Mouse (Mus musculus) forebrain, embryonic 12.5 days (tissue): ENCODE data around the gene Dennd5b. TPM values are rescaled to one million over a fixed set of nuclear protein-coding genes. Genes with fewer than 3 reads are reported as not detected.

Experiments used
- ATAC-seq: fragments of 200-750 bp; cut with Nextera tagmentation; 2 replicates; pipeline ENCODE4 v1.8.0; 2017; ENCODE audit warnings: moderate TSS enrichment; ENCODE audit not compliant: low FRiP score
- H3K27ac ChIP-seq: fragments of 300-500 bp; sonication (generic); 2 replicates; pipeline ENCODE4 v1.5.1; 2016; ENCODE audit warnings: mild to moderate bottlenecking
- H3K27me3 ChIP-seq: fragments of 300-500 bp; sonication (generic); 2 replicates; pipeline ENCODE4 v1.6.1; 2016; ENCODE audit warnings: mild to moderate bottlenecking
- H3K36me3 ChIP-seq: fragments of 300-500 bp; sonication (generic); replicated peaks from 2 replicates; pipeline ENCODE4 v1.6.1; 2016; ENCODE audit warnings: mild to moderate bottlenecking
- H3K4me1 ChIP-seq: fragments of 300-500 bp; sonication (generic); 2 replicates; pipeline ENCODE4 v1.6.1; 2016
- H3K4me2 ChIP-seq: fragments of 300-500 bp; sonication (generic); 2 replicates; pipeline ENCODE4 v1.6.1; 2016; ENCODE audit warnings: mild to moderate bottlenecking, moderate library complexity
- H3K4me3 ChIP-seq: fragments of 300-500 bp; sonication (generic); replicated peaks from 2 replicates; pipeline ENCODE4 v1.5.1; 2016; ENCODE audit warnings: mild to moderate bottlenecking
- H3K9ac ChIP-seq: fragments of 300-500 bp; sonication (generic); 2 replicates; pipeline ENCODE4 v1.6.1; 2016; ENCODE audit warnings: mild to moderate bottlenecking
- H3K9me3 ChIP-seq: fragments of 300-500 bp; sonication (generic); 2 replicates; pipeline ENCODE4 v1.6.1; 2016
- WGBS: fragments of 180-500 bp; shearing (Covaris S2); methylation state at CpG from one replicate; pipeline ENCODE4 v1.1.7; 2016; 5-methylcytosine and 5-hydroxymethylcytosine counted together
- polyA plus RNA-seq: library from polyadenylated mRNA; unstranded; fragments of >200 nt; fragmentation: Nextera tagmentation; extraction: Ambion mirVana; gene quantifications from 2 replicates; pipeline ENCODE4 v1.2.1, GENCODE M21; 2016

The Dennd5b gene
- polyA plus RNA-seq, 1 experiment from 2014 or later = 18.8 TPM

DNA sequence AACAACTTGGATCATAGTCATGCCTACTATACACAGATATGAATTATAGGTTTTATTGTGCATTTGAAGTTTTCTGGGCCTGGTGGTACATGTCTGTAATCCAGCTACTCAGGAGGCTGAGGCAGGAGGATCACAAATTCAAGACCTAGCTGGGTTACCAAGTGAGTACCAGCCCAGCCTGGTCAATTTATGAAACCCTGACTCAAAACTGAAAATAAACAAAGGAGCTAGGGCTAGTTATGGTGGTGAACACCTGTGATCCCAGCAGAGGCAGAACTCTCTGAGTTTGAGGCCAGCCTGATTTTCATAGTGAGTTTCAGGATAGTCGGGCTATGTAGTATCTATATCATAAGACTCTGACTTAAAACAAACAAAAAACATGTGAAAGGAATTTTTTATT lies 4.2 kb downstream of the Dennd5b start:
- H3K9me3 ChIP-seq = no peaks in the 10 kb centered on the region
- H3K4me2 ChIP-seq = no peak overlapping the region
- no peak overlapping the region for H3K4me3 ChIP-seq
- no peak overlapping the region for H3K9ac ChIP-seq
- peaks cover 7% of the 10 kb centered on the region for H3K4me1 ChIP-seq
- H3K36me3 ChIP-seq = no peaks in the 10 kb centered on the region
- no peak overlapping the region for H3K27ac ChIP-seq
- ATAC-seq = no peak
- H3K27me3 ChIP-seq = no peaks in the 10 kb centered on the region
- 93% methylated on average over 1 of the region's 1 CpGs for WGBS

DNA sequence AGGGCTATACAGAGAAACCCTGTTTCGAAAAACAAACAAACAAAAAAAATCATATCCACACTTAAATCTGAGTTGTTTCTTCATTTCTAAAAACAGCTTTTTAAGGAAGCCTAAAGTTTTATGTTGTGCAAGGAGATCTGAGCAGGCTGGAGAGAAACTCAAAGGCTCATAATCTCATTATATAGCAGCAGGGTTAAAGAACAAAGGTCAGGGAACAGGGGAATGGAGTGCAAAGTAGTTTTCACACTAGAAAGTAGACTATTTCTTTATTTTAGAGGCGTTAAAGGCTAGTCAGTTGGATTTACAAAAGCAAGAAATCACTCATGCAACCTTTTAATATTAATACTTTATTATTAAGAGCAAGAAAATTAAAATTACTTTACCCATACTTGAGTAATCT lies 5.2 kb downstream of the Dennd5b start:
- WGBS = 91% methylated on average over 2 of the region's 2 CpGs
- Histone ChIP-seq H3K27ac (no peak overlapping the region), H3K27me3 (no peaks in the 10 kb centered on the region), H3K9ac (no peak overlapping the region), H3K4me1 (peaks cover 7% of the 10 kb centered on the region), H3K4me3 (no peak overlapping the region), H3K36me3 (no peaks in the 10 kb centered on the region), H3K4me2 (no peak overlapping the region), H3K9me3 (no peaks in the 10 kb centered on the region)
- ATAC-seq = no peak

DNA sequence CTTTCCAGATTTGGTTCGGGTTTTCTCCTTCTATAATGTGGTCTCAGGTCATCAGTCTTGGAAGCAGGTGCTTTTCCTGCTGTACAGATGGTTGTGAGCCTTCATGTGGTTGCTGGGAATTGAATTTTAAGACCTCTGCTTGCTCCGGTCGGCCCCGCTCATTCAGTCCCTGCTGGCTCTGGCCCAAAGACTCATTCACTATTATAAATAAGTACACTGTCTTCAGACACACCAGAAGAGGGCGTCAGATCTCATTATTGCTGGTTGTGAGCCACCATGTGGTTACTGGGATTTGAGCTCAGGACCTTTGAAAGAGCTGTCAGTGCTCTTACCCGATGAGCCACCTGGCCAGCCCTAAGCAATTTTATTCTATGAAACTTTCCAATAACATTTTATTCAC lies 6.1 kb downstream of the Dennd5b start:
- Histone ChIP-seq H3K4me3 (no peak overlapping the region), H3K9me3 (no peaks in the 10 kb centered on the region), H3K4me2 (no peak overlapping the region), H3K4me1 (peaks cover 7% of the 10 kb centered on the region), H3K27ac (no peak overlapping the region), H3K27me3 (no peaks in the 10 kb centered on the region), H3K36me3 (no peaks in the 10 kb centered on the region), H3K9ac (no peak overlapping the region)
- no peak for ATAC-seq
- 73% methylated on average over 6 of the region's 6 CpGs for WGBS

DNA sequence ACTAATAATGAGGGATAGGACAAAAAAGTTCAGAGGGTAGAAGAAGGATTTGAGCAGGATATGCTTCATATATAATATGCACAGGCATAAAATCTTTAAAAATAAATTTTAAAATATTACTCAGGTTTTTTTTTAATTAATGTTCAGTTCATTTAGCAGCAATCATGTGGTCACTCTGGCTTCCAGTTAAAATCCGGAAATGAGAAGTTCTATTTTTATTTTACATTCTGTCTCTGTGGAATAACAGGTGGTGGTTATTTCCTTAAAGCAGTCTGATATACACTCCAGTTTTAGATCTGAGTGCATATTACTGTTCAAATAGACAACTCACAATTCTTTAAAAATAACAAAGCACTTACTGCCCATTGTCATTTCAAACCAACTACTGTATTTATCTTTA lies 6.9 kb downstream of the Dennd5b start:
- peaks cover 5% of the 10 kb centered on the region for H3K4me1 ChIP-seq
- no peak for ATAC-seq
- no peaks in the 10 kb centered on the region for H3K9me3 ChIP-seq
- no peak overlapping the region for H3K9ac ChIP-seq
- H3K4me3 ChIP-seq = no peak overlapping the region
- no peak overlapping the region for H3K4me2 ChIP-seq
- no peaks in the 10 kb centered on the region for H3K27me3 ChIP-seq
- 85% methylated on average over 1 of the region's 1 CpGs for WGBS
- no peak overlapping the region for H3K27ac ChIP-seq
- H3K36me3 ChIP-seq = no peaks in the 10 kb centered on the region

DNA sequence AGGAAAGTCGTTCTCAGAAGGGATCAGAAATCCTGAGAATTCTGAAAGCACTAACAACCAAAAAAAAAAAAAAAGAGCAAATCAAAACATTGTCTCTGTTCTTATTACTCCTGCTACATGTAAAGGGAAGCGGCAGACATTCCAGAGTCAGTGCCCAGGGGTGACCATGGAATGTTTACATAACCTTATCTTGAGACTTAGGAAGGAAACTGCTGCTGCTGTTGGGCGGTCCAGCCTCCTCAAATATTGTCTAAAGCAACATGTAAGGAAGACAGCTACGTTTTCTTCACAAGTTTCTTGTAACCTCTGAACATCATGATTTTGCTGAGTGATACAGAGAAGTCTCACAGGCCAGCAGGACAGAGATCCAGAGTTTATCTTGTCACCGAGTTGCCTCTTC lies 8.0 kb downstream of the Dennd5b start:
- Histone ChIP-seq H3K4me3 (no peak overlapping the region), H3K27ac (no peak overlapping the region), H3K4me1 (no peaks in the 10 kb centered on the region), H3K9ac (no peak overlapping the region), H3K36me3 (no peaks in the 10 kb centered on the region), H3K4me2 (no peak overlapping the region), H3K9me3 (no peaks in the 10 kb centered on the region), H3K27me3 (no peaks in the 10 kb centered on the region)
- WGBS = 77% methylated on average over 5 of the region's 5 CpGs
- ATAC-seq = no peak

DNA sequence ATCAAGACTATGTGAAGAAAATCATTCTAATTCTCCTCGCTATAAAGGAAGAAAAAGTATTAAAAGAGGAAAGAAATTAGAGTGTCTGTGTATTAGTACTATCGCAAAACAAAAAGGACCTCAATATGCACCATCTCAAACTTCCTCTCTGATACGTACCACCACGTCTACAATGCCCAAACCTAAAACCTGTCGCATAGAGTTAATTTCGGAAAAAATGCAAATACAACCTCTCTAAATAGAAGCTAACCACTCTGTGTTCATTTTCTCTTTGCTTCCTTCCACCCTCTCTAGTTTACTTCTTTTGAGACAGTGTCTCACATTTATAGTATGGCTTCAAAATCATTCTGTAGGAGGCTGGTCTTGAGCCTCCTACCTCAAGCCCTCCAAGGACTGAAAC lies 9.1 kb downstream of the Dennd5b start:
- no peak overlapping the region for H3K9ac ChIP-seq
- no peak overlapping the region for H3K27ac ChIP-seq
- H3K27me3 ChIP-seq = no peaks in the 10 kb centered on the region
- no peaks in the 10 kb centered on the region for H3K36me3 ChIP-seq
- no peaks in the 10 kb centered on the region for H3K4me1 ChIP-seq
- ATAC-seq = no peak
- no peaks in the 10 kb centered on the region for H3K9me3 ChIP-seq
- H3K4me3 ChIP-seq = no peak overlapping the region
- WGBS = 97% methylated on average over 6 of the region's 6 CpGs
- no peak overlapping the region for H3K4me2 ChIP-seq

DNA sequence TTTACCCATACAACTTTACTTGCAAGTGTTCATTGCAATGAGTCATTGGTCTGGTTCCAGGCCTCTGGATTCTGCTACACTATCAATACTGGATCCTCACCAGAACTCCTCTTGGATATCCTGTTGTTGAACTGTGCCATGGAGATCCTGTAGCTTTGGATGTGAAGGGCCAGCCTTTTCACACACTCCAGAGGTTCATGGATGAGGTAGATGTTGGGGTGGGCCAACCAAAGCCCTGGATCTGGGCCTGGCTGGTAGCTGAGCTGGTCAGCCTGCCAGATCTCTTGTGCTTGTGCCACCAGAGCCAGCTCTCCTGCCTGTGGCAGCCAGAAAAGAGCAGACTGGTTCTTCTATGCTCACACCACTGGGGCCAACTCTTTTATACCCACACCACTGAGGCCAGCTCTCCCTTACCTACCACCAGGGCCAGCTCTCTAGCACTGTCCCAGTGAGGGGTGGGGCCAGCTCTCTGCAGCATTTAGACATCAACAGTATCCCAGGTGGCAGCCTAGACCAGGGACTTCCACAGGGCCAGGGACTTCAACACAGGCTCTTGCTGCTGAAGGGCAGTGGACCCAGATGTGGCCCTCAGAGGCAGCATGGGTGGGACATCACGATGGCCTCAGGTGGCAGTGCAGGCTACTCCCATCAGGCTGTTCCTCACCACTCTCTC lies 24.2 kb downstream of the Dennd5b start:
- Histone ChIP-seq H3K4me3 (no peak overlapping the region), H3K4me1 (no peaks in the 10 kb centered on the region), H3K36me3 (peaks cover 10% of the 10 kb centered on the region), H3K27me3 (no peaks in the 10 kb centered on the region), H3K9me3 (no peaks in the 10 kb centered on the region), H3K27ac (no peak overlapping the region), H3K4me2 (no peak overlapping the region), H3K9ac (no peak overlapping the region)
- ATAC-seq = no peak
- 100% methylated on average over 1 of the region's 1 CpGs for WGBS

DNA sequence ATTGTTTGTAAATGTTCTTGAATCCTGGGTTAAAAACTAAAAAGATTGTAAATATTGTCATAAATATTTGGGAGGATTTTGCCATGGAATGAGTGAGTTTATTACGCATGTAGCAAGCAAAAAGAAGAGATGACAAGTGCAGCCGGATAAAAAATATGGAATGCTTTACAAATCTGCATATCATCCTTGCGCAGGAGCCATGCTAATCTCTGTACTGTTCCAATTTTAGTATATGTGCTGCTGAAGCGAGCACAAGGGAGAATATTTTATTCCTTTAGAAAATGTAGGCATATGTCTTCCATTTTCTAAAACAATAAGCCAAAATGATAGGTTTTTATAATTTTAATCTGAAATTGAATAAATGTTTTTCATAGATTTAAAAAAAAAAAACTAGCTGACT lies 27.6 kb downstream of the Dennd5b start:
- H3K4me3 ChIP-seq = no peak overlapping the region
- no peak overlapping the region for H3K27ac ChIP-seq
- ATAC-seq = no peak
- H3K36me3 ChIP-seq = peaks cover 10% of the 10 kb centered on the region
- H3K4me2 ChIP-seq = no peak overlapping the region
- peaks cover 4% of the 10 kb centered on the region; the same call in 1 of the 2 replicates for H3K4me1 ChIP-seq
- no peaks in the 10 kb centered on the region for H3K9me3 ChIP-seq
- WGBS = 94% methylated on average over 4 of the region's 4 CpGs
- no peak overlapping the region for H3K9ac ChIP-seq
- no peaks in the 10 kb centered on the region for H3K27me3 ChIP-seq

DNA sequence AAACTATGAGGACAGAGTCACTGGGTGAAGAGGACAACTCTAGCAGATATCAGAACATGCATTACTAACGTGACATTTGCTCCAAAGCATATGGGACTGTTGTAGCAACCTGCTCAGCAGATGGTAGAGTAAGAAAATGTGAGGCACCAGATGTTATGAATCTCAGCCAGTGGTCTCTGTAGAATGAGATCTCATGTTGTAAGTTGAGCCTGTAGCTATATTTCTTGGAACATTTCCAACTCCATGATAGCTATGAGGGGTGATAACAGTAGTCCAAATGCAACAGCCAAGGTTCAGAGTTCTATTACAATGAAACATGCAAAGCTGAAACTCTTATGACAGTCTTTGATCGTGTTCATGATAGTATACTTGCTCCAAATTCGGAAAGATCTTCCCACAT lies 28.6 kb downstream of the Dennd5b start:
- WGBS = 78% methylated on average over 3 of the region's 3 CpGs
- Histone ChIP-seq H3K9me3 (no peaks in the 10 kb centered on the region), H3K4me1 (peaks cover 4% of the 10 kb centered on the region; the same call in 1 of the 2 replicates), H3K9ac (no peak overlapping the region), H3K36me3 (peaks cover 15% of the 10 kb centered on the region), H3K4me3 (no peak overlapping the region), H3K4me2 (no peak overlapping the region), H3K27me3 (no peaks in the 10 kb centered on the region), H3K27ac (no peak overlapping the region)
- ATAC-seq = no peak

DNA sequence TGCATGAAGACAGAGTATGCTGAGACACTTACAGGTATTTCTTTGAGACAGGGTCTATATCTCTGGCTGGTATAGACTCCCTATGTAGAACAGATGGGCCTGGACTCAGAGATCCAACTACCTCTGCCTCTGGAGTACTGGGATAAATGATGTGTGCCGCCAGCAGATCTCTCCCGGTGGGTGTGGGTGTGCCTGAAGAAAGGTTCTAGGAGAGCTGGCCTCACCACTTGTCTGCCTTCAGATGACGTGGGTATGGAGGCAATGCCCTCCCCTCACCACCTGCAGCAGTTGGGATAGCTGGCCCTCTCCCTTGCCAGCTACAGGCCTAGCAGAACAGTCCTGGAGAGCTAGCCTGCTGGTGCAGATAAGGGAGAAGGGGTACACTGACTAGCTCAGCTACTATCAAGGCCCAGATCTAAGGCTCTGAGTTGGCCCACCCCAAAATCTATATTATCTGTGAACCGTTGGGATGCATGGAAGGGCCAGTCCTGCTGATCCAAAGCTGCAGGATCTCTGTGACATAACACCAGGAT lies 30.8 kb downstream of the Dennd5b start:
- no peaks in the 10 kb centered on the region for H3K9me3 ChIP-seq
- no peak overlapping the region for H3K4me2 ChIP-seq
- H3K27me3 ChIP-seq = no peaks in the 10 kb centered on the region
- no peak overlapping the region for H3K27ac ChIP-seq
- peaks cover 4% of the 10 kb centered on the region; the same call in 1 of the 2 replicates for H3K4me1 ChIP-seq
- no peak for ATAC-seq
- 91% methylated on average over 4 of the region's 4 CpGs for WGBS
- no peak overlapping the region for H3K4me3 ChIP-seq
- H3K9ac ChIP-seq = no peak overlapping the region
- peaks cover 8% of the 10 kb centered on the region for H3K36me3 ChIP-seq

DNA sequence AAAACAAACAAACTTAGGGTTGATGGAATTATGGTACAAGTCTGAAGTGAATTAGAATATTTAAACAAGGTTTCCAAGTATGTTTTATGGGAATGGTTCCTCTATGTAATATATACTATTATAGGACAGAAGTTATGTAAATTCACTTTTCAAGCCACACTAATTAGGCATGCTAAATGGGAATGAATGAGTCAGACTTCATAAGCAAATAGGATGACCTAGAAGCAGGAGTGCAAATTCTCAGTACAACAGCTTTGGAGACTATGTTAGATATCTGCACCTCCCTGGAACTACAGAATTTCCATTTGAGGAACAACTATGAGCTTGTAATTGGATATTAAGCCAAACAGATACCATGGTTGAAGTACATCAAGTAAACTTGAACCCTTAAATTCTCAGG lies 38.1 kb downstream of the Dennd5b start:
- ATAC-seq = no peak
- Histone ChIP-seq H3K9ac (no peak overlapping the region), H3K4me3 (no peak overlapping the region), H3K9me3 (no peaks in the 10 kb centered on the region), H3K27me3 (no peaks in the 10 kb centered on the region), H3K4me2 (no peak overlapping the region), H3K4me1 (no peaks in the 10 kb centered on the region), H3K36me3 (peaks cover 5% of the 10 kb centered on the region; the same call in 1 of the 2 replicates), H3K27ac (no peak overlapping the region)

DNA sequence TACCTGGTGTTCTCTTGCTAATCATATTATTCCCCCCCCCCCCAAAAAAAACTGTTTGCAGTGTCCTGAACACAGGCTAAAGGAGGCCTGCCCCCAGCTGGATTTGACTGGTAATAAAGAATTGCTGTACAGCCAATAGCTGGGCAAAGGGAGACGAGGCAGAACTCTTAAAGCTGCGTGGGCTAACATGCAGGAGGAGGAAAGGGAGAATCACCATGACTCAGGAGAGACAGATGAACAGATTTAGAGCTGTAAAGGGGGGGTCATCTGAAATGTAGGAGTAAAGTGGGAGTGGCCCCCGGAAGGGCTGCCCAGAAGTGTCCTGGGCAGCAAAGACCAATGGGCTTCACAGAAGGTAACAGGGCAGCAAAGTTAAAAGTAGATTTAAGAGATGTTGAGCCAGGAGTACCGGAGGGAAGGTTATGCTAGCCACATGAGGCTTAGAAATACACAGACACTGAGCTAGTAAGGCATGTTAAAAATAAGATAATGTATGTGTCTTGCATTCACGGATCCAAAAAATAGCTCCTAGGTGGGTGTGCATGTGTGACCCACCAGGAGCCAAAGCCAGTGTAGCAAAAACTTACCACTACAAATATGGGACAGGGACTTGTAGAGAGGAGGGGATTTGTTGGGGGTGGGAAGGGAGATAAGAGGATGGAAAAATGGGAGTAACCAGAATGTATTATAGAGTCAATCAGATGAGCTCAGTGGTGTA lies 40.7 kb downstream of the Dennd5b start:
- no peak for ATAC-seq
- WGBS = 86% methylated on average over 5 of the region's 5 CpGs
- Histone ChIP-seq H3K9me3 (no peaks in the 10 kb centered on the region), H3K36me3 (no peaks in the 10 kb centered on the region; the same call in 1 of the 2 replicates), H3K4me1 (0 out of 2 replicates have a peak, but pooled peaks cover 3% of the 10 kb centered on the region), H3K9ac (no peak overlapping the region), H3K27me3 (no peaks in the 10 kb centered on the region), H3K4me2 (no peak overlapping the region), H3K27ac (no peak overlapping the region), H3K4me3 (no peak overlapping the region)

DNA sequence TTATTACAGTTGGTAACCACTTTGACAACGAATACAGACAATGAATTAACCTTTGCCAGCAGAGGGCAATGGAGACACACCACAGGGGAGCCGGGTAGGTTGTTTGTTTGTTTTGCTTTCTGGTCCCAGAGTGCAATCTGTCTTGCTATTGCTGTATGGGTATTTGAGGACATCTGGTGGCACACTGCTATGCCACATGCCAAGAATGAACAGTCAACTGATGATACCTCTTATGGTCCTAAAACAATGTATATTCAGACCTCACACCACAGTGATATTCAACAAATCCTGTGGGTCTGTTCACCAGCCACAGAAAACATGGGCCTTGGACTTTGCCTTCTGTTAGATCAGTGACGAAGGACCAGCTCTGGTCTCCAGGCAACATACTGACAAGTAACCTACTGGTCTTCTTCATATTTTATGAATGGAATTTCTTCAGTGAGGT lies 43.5 kb downstream of the Dennd5b start:
- Histone ChIP-seq H3K36me3 (peaks cover 5% of the 10 kb centered on the region; the same call in 1 of the 2 replicates), H3K4me2 (no peak overlapping the region), H3K9ac (no peak overlapping the region), H3K4me1 (0 out of 2 replicates have a peak, but pooled peaks cover 3% of the 10 kb centered on the region), H3K27ac (no peak overlapping the region), H3K9me3 (no peaks in the 10 kb centered on the region), H3K4me3 (no peak overlapping the region), H3K27me3 (no peaks in the 10 kb centered on the region)
- ATAC-seq = no peak
- 67% methylated on average over 3 of the region's 3 CpGs for whole genome bisulfite sequencing
